ENCODE assay signal across 11 mouse cellular contexts in the genomic region with DNA sequence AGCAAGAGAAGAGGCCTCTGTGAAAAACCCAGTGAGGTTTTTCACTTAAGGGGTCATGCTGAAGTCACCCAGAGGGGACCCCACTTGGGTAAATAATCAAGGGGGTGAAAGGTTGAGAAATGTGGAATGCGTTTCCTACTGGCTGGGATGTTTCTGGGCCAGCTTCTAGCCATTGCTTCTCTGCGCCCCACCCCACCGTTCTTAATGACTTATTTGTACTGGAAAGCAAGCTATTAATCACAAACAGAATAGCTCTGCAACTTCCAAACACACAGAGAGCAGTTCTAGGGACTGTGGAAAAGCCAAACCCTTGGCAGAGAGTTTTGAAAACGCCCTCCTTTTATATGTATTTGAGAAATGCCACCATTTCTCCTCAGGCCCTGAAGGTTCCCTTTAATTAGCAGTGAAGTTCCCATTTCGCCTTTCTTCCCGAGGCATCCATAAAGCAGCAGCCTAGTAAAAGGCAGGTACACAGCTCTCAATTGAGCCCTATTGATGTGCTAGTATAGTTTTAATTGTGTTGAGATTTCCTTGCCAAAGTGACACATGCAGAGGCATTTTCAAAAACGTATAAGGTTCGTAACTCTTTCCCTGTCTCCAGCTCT.
A peak's percentile ranks its signal among the peaks of the same experiment; 100 is the strongest.
DNase-seq lines count a peak whose midpoint lies in the region; ATAC-seq and TF ChIP-seq lines count a peak whose summit lies in the region.
"Had no signal": no experiment of that assay in that cellular context is flagged by ENCODE, and none has a peak within 500 bp of the region (broad histone marks: within the 10 kb centered on the region; RNA-seq: fewer than 3 reads in every experiment).

No protein-coding gene starts in this region.

- H3K9me3 ChIP-seq in heart, embryonic 10.5 days: 0 out of 2 replicates have a peak, but pooled peaks cover 4% of the 10 kb centered on the region
- H3K9me3 ChIP-seq in kidney, postnatal 0 days (replicated peaks; ENCODE audit: low read length): peaks cover 4% of the 10 kb centered on the region

- no peak overlapping the region for H3K4me3 ChIP-seq in heart, embryonic 10.5 days
- no peak overlapping the region for H3K4me3 ChIP-seq in kidney, postnatal 0 days (replicated peaks; ENCODE audit: low read depth, low read length)
- H3K4me3 ChIP-seq: embryonic facial prominence, embryonic 13.5 days had no signal

- no peak for DNase-seq in heart, embryonic 10.5 days (ENCODE audit: low spot score)
- DNase-seq in heart, postnatal 4 days: no peak
- peak; percentile 57 for DNase-seq in forelimb bud, embryonic 11.5 days (ENCODE audit: low read depth, low spot score)
- peak; percentile 87 for DNase-seq in kidney, postnatal 0 days (ENCODE audit: low spot score)
- DNase-seq in lung, postnatal 4 days: peak; percentile 25 to 50
- no peak for DNase-seq in layer of hippocampus, postnatal 14 days (ENCODE audit: low spot score in 2 of 2)
- DNase-seq in thymus, postnatal 4 days: no peak
- DNase-seq in gastrocnemius, postnatal 4 days (ENCODE audit: low spot score in 2 of 2): no peak
- DNase-seq: gastrocnemius, postnatal 25 days had no signal

- H3K4me2 ChIP-seq in kidney, postnatal 0 days (ENCODE audit: low read length): no peak overlapping the region
- H3K4me2 ChIP-seq: embryonic facial prominence, embryonic 13.5 days had no signal

- H3K9ac ChIP-seq in kidney, postnatal 0 days (ENCODE audit: low read depth, low read length): no peak overlapping the region
- H3K9ac ChIP-seq: embryonic facial prominence, embryonic 13.5 days; liver, embryonic 14.5 days had no signal

- H3K27me3 ChIP-seq in heart, embryonic 10.5 days (ENCODE audit: insufficient read depth, poor library complexity, severe bottlenecking): peaks cover 36% of the 10 kb centered on the region
- H3K27me3 ChIP-seq in kidney, postnatal 0 days (ENCODE audit: insufficient read depth, low read length): no peaks in the 10 kb centered on the region
- H3K27me3 ChIP-seq: embryonic facial prominence, embryonic 13.5 days had no signal

- no peak for TF ChIP-seq CTCF in kidney, postnatal 0 days (IDR thresholded peaks at IDR 0.05; ENCODE audit: low read depth)

- H3K4me1 ChIP-seq in heart, embryonic 10.5 days: peaks cover 42% of the 10 kb centered on the region
- peaks cover 18% of the 10 kb centered on the region; the same call in 1 of the 2 replicates for H3K4me1 ChIP-seq in kidney, postnatal 0 days (replicated peaks; ENCODE audit: insufficient read depth, low read length)

- H3K27ac ChIP-seq in heart, embryonic 10.5 days: 0 out of 2 replicates have a peak overlapping the region, but pooled peaks have one; percentile 29
- 0 out of 2 replicates have a peak overlapping the region, but pooled peaks have one; percentile 31 for H3K27ac ChIP-seq in kidney, postnatal 0 days
- H3K27ac ChIP-seq: embryonic facial prominence, embryonic 13.5 days; liver, embryonic 14.5 days had no signal

- ATAC-seq in kidney, postnatal 0 days (replicated peaks; ENCODE audit: low FRiP score, low read depth): no peak

- 76% methylated on average over 8 of the region's 8 CpGs for WGBS in heart, embryonic 10.5 days
- WGBS in kidney, postnatal 0 days: 28% methylated on average over 8 of the region's 8 CpGs

- H3K36me3 ChIP-seq in heart, embryonic 10.5 days: no peaks in the 10 kb centered on the region
- no peaks in the 10 kb centered on the region for H3K36me3 ChIP-seq in kidney, postnatal 0 days (ENCODE audit: insufficient read depth, low read length)
- H3K36me3 ChIP-seq: embryonic facial prominence, embryonic 13.5 days had no signal

Comparison
In these comparisons a context has a peak if more than half of its experiments do, and no peak if none do; other contexts are left out.
1. DNase-seq: peak in forelimb bud, embryonic 11.5 days (single experiment), kidney, postnatal 0 days (single experiment) and lung, postnatal 4 days (2 of 2); none in heart, embryonic 10.5 days (single experiment), heart, postnatal 4 days (single experiment), layer of hippocampus, postnatal 14 days (0 of 2), thymus, postnatal 4 days (single experiment) and gastrocnemius, postnatal 4 days (0 of 2).